Mouse (Mus musculus): ENCODE results near the gene Afdn. TPM values are rescaled to one million over a fixed set of nuclear protein-coding genes. Genes with fewer than 3 reads are reported as not detected.

Afdn gene
- polyA plus RNA-seq, 1 experiment from 2014 or later: 141 TPM

- no peaks in the 10 kb centered on the region for H3K9me3 ChIP-seq (ENCODE audit: control insufficient read depth, low read length)
- no peaks in the 10 kb centered on the region for H3K4me1 ChIP-seq (replicated peaks; ENCODE audit: control insufficient read depth, insufficient read depth, low read length)
- H3K27ac ChIP-seq (ENCODE audit: low read depth, low read length): no peak overlapping the region
- DNase-seq (ENCODE audit: low spot score): no peak
- 94% methylated on average over 5 of the region's 5 CpGs for WGBS
- H3K36me3 ChIP-seq (ENCODE audit: control insufficient read depth, insufficient read depth, low read length): no peaks in the 10 kb centered on the region
- no peak for ATAC-seq (replicated peaks; ENCODE audit: low FRiP score)
- no peak overlapping the region for H3K4me2 ChIP-seq (ENCODE audit: low read depth, low read length, severe bottlenecking)
- no peaks in the 10 kb centered on the region for H3K27me3 ChIP-seq (ENCODE audit: control insufficient read depth, insufficient read depth, low read length)
- H3K4me3 ChIP-seq (ENCODE audit: low read depth, low read length): no peak overlapping the region
- no peak overlapping the region for H3K9ac ChIP-seq (ENCODE audit: low read length)
These were observed 25.3 kb upstream of the Afdn start for GRCm38 (mm10) chr17:13735057-13735456.

GRCm38 (mm10) chr17:13735803-13736282 lies 24.5 kb upstream of the Afdn start:
- no peaks in the 10 kb centered on the region for H3K36me3 ChIP-seq (ENCODE audit: control insufficient read depth, insufficient read depth, low read length)
- no peaks in the 10 kb centered on the region for H3K9me3 ChIP-seq (ENCODE audit: control insufficient read depth, low read length)
- H3K9ac ChIP-seq (ENCODE audit: low read length): no peak overlapping the region
- no peaks in the 10 kb centered on the region for H3K27me3 ChIP-seq (ENCODE audit: control insufficient read depth, insufficient read depth, low read length)
- 82% methylated on average over 8 of the region's 8 CpGs for WGBS
- ATAC-seq (replicated peaks; ENCODE audit: low FRiP score) (peak; percentile 46; the same call in 1 of the 2 replicates), DNase-seq (ENCODE audit: low spot score) (no peak)
- H3K4me1 ChIP-seq (replicated peaks; ENCODE audit: control insufficient read depth, insufficient read depth, low read length): no peaks in the 10 kb centered on the region
- no peak overlapping the region for H3K27ac ChIP-seq (ENCODE audit: low read depth, low read length)
- no peak overlapping the region for H3K4me3 ChIP-seq (ENCODE audit: low read depth, low read length)
- H3K4me2 ChIP-seq (ENCODE audit: low read depth, low read length, severe bottlenecking): no peak overlapping the region

- no peaks in the 10 kb centered on the region for H3K27me3 ChIP-seq (ENCODE audit: control insufficient read depth, insufficient read depth, low read length)
- no peak overlapping the region for H3K4me3 ChIP-seq (ENCODE audit: low read depth, low read length)
- no peaks in the 10 kb centered on the region for H3K4me1 ChIP-seq (replicated peaks; ENCODE audit: control insufficient read depth, insufficient read depth, low read length)
- H3K9ac ChIP-seq (ENCODE audit: low read length): no peak overlapping the region
- DNase-seq (ENCODE audit: low spot score) (no peak), ATAC-seq (replicated peaks; ENCODE audit: low FRiP score) (no peak)
- no peaks in the 10 kb centered on the region for H3K9me3 ChIP-seq (ENCODE audit: control insufficient read depth, low read length)
- WGBS: 72% methylated on average over 6 of the region's 6 CpGs
- H3K27ac ChIP-seq (ENCODE audit: low read depth, low read length): no peak overlapping the region; the same call in 1 of the 2 replicates
- H3K4me2 ChIP-seq (ENCODE audit: low read depth, low read length, severe bottlenecking): no peak overlapping the region
- no peaks in the 10 kb centered on the region for H3K36me3 ChIP-seq (ENCODE audit: control insufficient read depth, insufficient read depth, low read length)
These were observed 23.0 kb upstream of the Afdn start for GRCm38 (mm10) chr17:13737336-13737735.

- ATAC-seq (replicated peaks; ENCODE audit: low FRiP score): no peak
- Histone ChIP-seq H3K9ac (ENCODE audit: low read length) (no peak overlapping the region), H3K4me3 (ENCODE audit: low read depth, low read length) (no peak overlapping the region), H3K4me2 (ENCODE audit: low read depth, low read length, severe bottlenecking) (no peak overlapping the region), H3K27ac (ENCODE audit: low read depth, low read length) (no peak overlapping the region), H3K9me3 (ENCODE audit: control insufficient read depth, low read length) (no peaks in the 10 kb centered on the region), H3K36me3 (ENCODE audit: control insufficient read depth, insufficient read depth, low read length) (no peaks in the 10 kb centered on the region), H3K27me3 (ENCODE audit: control insufficient read depth, insufficient read depth, low read length) (no peaks in the 10 kb centered on the region), H3K4me1 (replicated peaks; ENCODE audit: control insufficient read depth, insufficient read depth, low read length) (no peaks in the 10 kb centered on the region)
- WGBS: 79% methylated on average over 7 of the region's 7 CpGs
- no peak for DNase-seq (ENCODE audit: low spot score)
These were observed 22.1 kb upstream of the Afdn start for GRCm38 (mm10) chr17:13738121-13738776.

GRCm38 (mm10) chr17:13738916-13739315 lies 21.4 kb upstream of the Afdn start:
- Histone ChIP-seq H3K27me3 (ENCODE audit: control insufficient read depth, insufficient read depth, low read length) (no peaks in the 10 kb centered on the region), H3K4me3 (ENCODE audit: low read depth, low read length) (no peak overlapping the region), H3K36me3 (ENCODE audit: control insufficient read depth, insufficient read depth, low read length) (no peaks in the 10 kb centered on the region), H3K4me1 (replicated peaks; ENCODE audit: control insufficient read depth, insufficient read depth, low read length) (no peaks in the 10 kb centered on the region), H3K9ac (ENCODE audit: low read length) (no peak overlapping the region), H3K4me2 (ENCODE audit: low read depth, low read length, severe bottlenecking) (no peak overlapping the region), H3K9me3 (ENCODE audit: control insufficient read depth, low read length) (no peaks in the 10 kb centered on the region), H3K27ac (ENCODE audit: low read depth, low read length) (no peak overlapping the region)
- no peak for DNase-seq (ENCODE audit: low spot score)
- no peak for ATAC-seq (replicated peaks; ENCODE audit: low FRiP score)
- WGBS: 95% methylated on average over 2 of the region's 2 CpGs

- 72% methylated on average over 5 of the region's 5 CpGs for WGBS
- DNase-seq (ENCODE audit: low spot score) (no peak), ATAC-seq (replicated peaks; ENCODE audit: low FRiP score) (no peak)
- Histone ChIP-seq H3K4me1 (replicated peaks; ENCODE audit: control insufficient read depth, insufficient read depth, low read length) (no peaks in the 10 kb centered on the region), H3K9ac (ENCODE audit: low read length) (no peak overlapping the region), H3K36me3 (ENCODE audit: control insufficient read depth, insufficient read depth, low read length) (no peaks in the 10 kb centered on the region), H3K27me3 (ENCODE audit: control insufficient read depth, insufficient read depth, low read length) (no peaks in the 10 kb centered on the region), H3K4me3 (ENCODE audit: low read depth, low read length) (no peak overlapping the region), H3K4me2 (ENCODE audit: low read depth, low read length, severe bottlenecking) (no peak overlapping the region), H3K9me3 (ENCODE audit: control insufficient read depth, low read length) (no peaks in the 10 kb centered on the region), H3K27ac (ENCODE audit: low read depth, low read length) (no peak overlapping the region)
These were observed 20.4 kb upstream of the Afdn start for GRCm38 (mm10) chr17:13739981-13740380.

- Histone ChIP-seq H3K27ac (ENCODE audit: low read depth, low read length) (no peak overlapping the region), H3K9me3 (ENCODE audit: control insufficient read depth, low read length) (no peaks in the 10 kb centered on the region)
- DNase-seq (ENCODE audit: low spot score): no peak
These were observed 19.5 kb upstream of the Afdn start for GRCm38 (mm10) chr17:13740796-13741195.

GRCm38 (mm10) chr17:13741611-13742010 lies 18.7 kb upstream of the Afdn start:
- DNase-seq (ENCODE audit: low spot score) (no peak), ATAC-seq (replicated peaks; ENCODE audit: low FRiP score) (no peak)
- Histone ChIP-seq H3K9ac (ENCODE audit: low read length) (no peak overlapping the region), H3K4me3 (ENCODE audit: low read depth, low read length) (no peak overlapping the region), H3K36me3 (ENCODE audit: control insufficient read depth, insufficient read depth, low read length) (no peaks in the 10 kb centered on the region), H3K27me3 (ENCODE audit: control insufficient read depth, insufficient read depth, low read length) (no peaks in the 10 kb centered on the region), H3K4me1 (replicated peaks; ENCODE audit: control insufficient read depth, insufficient read depth, low read length) (no peaks in the 10 kb centered on the region), H3K4me2 (ENCODE audit: low read depth, low read length, severe bottlenecking) (no peak overlapping the region), H3K9me3 (ENCODE audit: control insufficient read depth, low read length) (no peaks in the 10 kb centered on the region), H3K27ac (ENCODE audit: low read depth, low read length) (no peak overlapping the region)
- WGBS: 86% methylated on average over 7 of the region's 7 CpGs

More at GRCm38 (mm10) chr17:13740796-13741195, 19.5 kb upstream of the Afdn start:
- Histone ChIP-seq H3K4me1 (replicated peaks; ENCODE audit: control insufficient read depth, insufficient read depth, low read length) (no peaks in the 10 kb centered on the region), H3K4me2 (ENCODE audit: low read depth, low read length, severe bottlenecking) (no peak overlapping the region), H3K9ac (ENCODE audit: low read length) (no peak overlapping the region), H3K4me3 (ENCODE audit: low read depth, low read length) (no peak overlapping the region), H3K27me3 (ENCODE audit: control insufficient read depth, insufficient read depth, low read length) (no peaks in the 10 kb centered on the region), H3K36me3 (ENCODE audit: control insufficient read depth, insufficient read depth, low read length) (no peaks in the 10 kb centered on the region)
- 66% methylated on average over 2 of the region's 2 CpGs for WGBS
- no peak for ATAC-seq (replicated peaks; ENCODE audit: low FRiP score)

GRCm38 (mm10) chr17:13742334-13742733 lies 18.0 kb upstream of the Afdn start:
- no peak overlapping the region for H3K9ac ChIP-seq (ENCODE audit: low read length)
- H3K4me1 ChIP-seq (replicated peaks; ENCODE audit: control insufficient read depth, insufficient read depth, low read length): no peaks in the 10 kb centered on the region
- no peak overlapping the region for H3K4me2 ChIP-seq (ENCODE audit: low read depth, low read length, severe bottlenecking)
- H3K27me3 ChIP-seq (ENCODE audit: control insufficient read depth, insufficient read depth, low read length): no peaks in the 10 kb centered on the region
- ATAC-seq (replicated peaks; ENCODE audit: low FRiP score) (no peak), DNase-seq (ENCODE audit: low spot score) (no peak)
- WGBS: 51% methylated on average over 2 of the region's 2 CpGs
- no peaks in the 10 kb centered on the region for H3K36me3 ChIP-seq (ENCODE audit: control insufficient read depth, insufficient read depth, low read length)
- no peak overlapping the region for H3K27ac ChIP-seq (ENCODE audit: low read depth, low read length)
- H3K9me3 ChIP-seq (ENCODE audit: control insufficient read depth, low read length): no peaks in the 10 kb centered on the region
- no peak overlapping the region for H3K4me3 ChIP-seq (ENCODE audit: low read depth, low read length)
